Comparison of ENCODE assay signal across 8 mouse cellular contexts in the genomic region with DNA sequence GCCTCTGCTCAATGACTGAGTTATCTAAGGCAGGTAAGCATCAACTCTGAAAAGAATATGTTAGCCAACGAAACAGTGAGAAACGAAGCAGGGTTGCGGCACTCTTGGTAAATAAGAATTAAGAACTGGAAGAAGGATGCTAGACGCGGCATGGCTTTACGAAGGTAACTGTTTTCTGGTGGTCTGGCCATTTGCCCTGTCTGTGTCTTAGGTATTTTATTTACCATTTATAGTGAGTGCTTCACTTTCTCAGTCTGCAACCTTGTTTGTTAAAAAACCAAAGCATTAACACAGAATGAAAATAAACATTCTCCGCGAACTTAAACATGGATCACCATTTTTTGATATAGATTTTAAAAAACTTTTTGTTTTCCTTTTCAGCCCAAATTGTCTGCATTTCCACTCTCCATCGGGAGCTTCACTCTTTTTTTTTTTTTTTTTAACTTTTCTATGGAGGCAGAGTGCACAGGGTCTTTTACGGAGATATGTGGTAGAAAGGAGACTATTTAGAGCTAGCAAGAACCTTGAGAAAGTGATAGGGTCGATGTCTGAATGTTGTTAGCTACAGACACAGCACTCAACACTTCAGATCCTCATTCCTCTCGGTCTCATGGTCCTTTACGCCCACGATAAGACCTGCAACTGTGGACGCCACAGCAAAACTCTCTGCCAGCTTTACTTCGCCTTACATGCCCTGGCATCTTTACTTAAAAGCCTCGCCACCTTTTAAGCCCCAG. TPM values are rescaled to one million over a fixed set of nuclear protein-coding genes. Genes with fewer than 3 reads are reported as not detected.
DNase-seq lines count a peak whose midpoint lies in the region; ATAC-seq lines count a peak whose summit lies in the region.

No protein-coding gene starts in this region.

- H3K4me3 ChIP-seq in forebrain, embryonic 12.5 days (replicated peaks): peak overlapping the region; percentile 68
- H3K4me3 ChIP-seq in liver, embryonic 13.5 days (replicated peaks): peak overlapping the region; percentile 81

- H3K4me1 ChIP-seq in forebrain, embryonic 12.5 days: peaks cover 9% of the 10 kb centered on the region
- peaks cover 17% of the 10 kb centered on the region for H3K4me1 ChIP-seq in liver, embryonic 13.5 days (replicated peaks)

- no peaks in the 10 kb centered on the region for H3K9me3 ChIP-seq in forebrain, embryonic 12.5 days
- no peaks in the 10 kb centered on the region for H3K9me3 ChIP-seq in liver, embryonic 13.5 days (replicated peaks)

- peak overlapping the region; percentile 76 for H3K9ac ChIP-seq in forebrain, embryonic 12.5 days
- H3K9ac ChIP-seq in liver, embryonic 13.5 days: peak overlapping the region; percentile 89

- peak overlapping the region; percentile 74 for H3K4me2 ChIP-seq in forebrain, embryonic 12.5 days
- peak overlapping the region; percentile 76 for H3K4me2 ChIP-seq in liver, embryonic 13.5 days

- WGBS in forebrain, embryonic 12.5 days: 33% methylated on average over 17 of the region's 17 CpGs
- WGBS in liver, embryonic 13.5 days (ENCODE audit: insufficient replicate concordance): 28% methylated on average over 17 of the region's 17 CpGs

- ATAC-seq in forebrain, embryonic 12.5 days (ENCODE audit: low FRiP score): no peak
- peak; percentile 59; the same call in 1 of the 2 replicates for ATAC-seq in liver, embryonic 13.5 days (ENCODE audit: low read depth)

- H3K27me3 ChIP-seq in forebrain, embryonic 12.5 days: no peaks in the 10 kb centered on the region
- no peaks in the 10 kb centered on the region for H3K27me3 ChIP-seq in liver, embryonic 13.5 days

- no peak overlapping the region for H3K27ac ChIP-seq in forebrain, embryonic 12.5 days
- peak overlapping the region; percentile 78 for H3K27ac ChIP-seq in liver, embryonic 13.5 days

- no peaks in the 10 kb centered on the region for H3K36me3 ChIP-seq in forebrain, embryonic 12.5 days (replicated peaks)
- H3K36me3 ChIP-seq in liver, embryonic 13.5 days: peaks cover 6% of the 10 kb centered on the region

- peak; percentile 23 for DNase-seq in cerebellum, adult 9-10 months
- no peak for DNase-seq in cerebellum, adult 18-20 months
- peak; percentile 39 for DNase-seq in 3T3-L1 (ENCODE audit: low read depth, low spot score)
- no peak for DNase-seq in liver, embryonic 13.5 days
- no peak for DNase-seq in ovary, postnatal 10 days (ENCODE audit: low spot score)
- DNase-seq in layer of hippocampus, adult 9-10 months (ENCODE audit: low spot score): no peak
- DNase-seq in embryo, embryonic 9.5 days (ENCODE audit: extremely low spot score): no peak

RNA-seq across cellular contexts. Expression of a gene that starts 0.5 kb away (rescaled TPM):
- 11.1 and 11.5 TPM in 2 replicates for polyA plus RNA-seq in forebrain, embryonic 12.5 days (2016; fragmentation: Nextera tagmentation; extraction: Ambion mirVana)
- polyA plus RNA-seq in liver, embryonic 13.5 days (2015; fragmentation: Nextera tagmentation; extraction: Ambion mirVana): 16.0 and 16.7 TPM in 2 replicates

RNA-seq across cellular contexts. Expression of a gene that starts 26.3 kb away (rescaled TPM):
- 0.31 TPM in 1 of 2 replicates, not detected in the other for polyA plus RNA-seq in forebrain, embryonic 12.5 days (2016; fragmentation: Nextera tagmentation; extraction: Ambion mirVana)
- not detected in 2 replicates for polyA plus RNA-seq in liver, embryonic 13.5 days (2015; fragmentation: Nextera tagmentation; extraction: Ambion mirVana)

RNA-seq across cellular contexts. Expression of a gene that starts 38.5 kb away (rescaled TPM):
- 5.8 and 6.6 TPM in 2 replicates for polyA plus RNA-seq in forebrain, embryonic 12.5 days (2016; fragmentation: Nextera tagmentation; extraction: Ambion mirVana)
- polyA plus RNA-seq in liver, embryonic 13.5 days (2015; fragmentation: Nextera tagmentation; extraction: Ambion mirVana): 6.2 and 7.5 TPM in 2 replicates

Comparison
In these comparisons a context has a peak if more than half of its experiments do, and no peak if none do; other contexts are left out.
1. DNase-seq: peak in cerebellum, adult 9-10 months (single experiment) and 3T3-L1 (single experiment); none in cerebellum, adult 18-20 months (0 of 2), liver, embryonic 13.5 days (single experiment), ovary, postnatal 10 days (single experiment), layer of hippocampus, adult 9-10 months (single experiment) and embryo, embryonic 9.5 days (single experiment).